Mouse (Mus musculus): Measurements from ENCODE around the gene Egf.

DNA sequence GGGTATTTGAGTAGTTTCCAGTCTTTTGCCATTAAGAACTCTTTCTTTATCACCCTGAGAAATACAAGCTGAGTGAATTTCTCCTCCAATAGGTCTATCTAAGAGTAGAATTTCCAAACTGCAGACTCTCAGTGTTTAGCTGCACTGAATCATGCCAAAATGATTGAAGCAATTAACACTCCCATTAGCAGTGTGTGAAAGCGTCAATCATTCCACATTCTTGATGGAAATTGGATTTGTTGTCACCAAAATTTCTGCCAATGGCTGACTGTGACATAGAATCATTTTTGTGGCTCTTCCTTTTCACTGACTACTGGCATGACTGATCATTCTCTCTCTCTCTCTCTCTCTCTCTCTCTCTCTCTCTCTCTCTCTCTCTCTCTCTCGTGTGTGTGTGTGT is 91.2 kb downstream of the Egf start:
- TF ChIP-seq CTCF (IDR thresholded peaks at IDR 0.05; ENCODE audit: low read depth, low read length) (no peak), POLR2A (IDR thresholded peaks at IDR 0.05; ENCODE audit: insufficient read depth, low read length) (no peak)
